Mouse (Mus musculus) embryonic facial prominence, embryonic 15.5 days (tissue): Measurements from ENCODE around the gene Zfp513. TPM values are rescaled to one million over a fixed set of nuclear protein-coding genes. Genes with fewer than 3 reads are reported as not detected.

Source experiments
- ATAC-seq: fragments of 200-750 bp; cut with Nextera tagmentation; 2 replicates; pipeline ENCODE4 v1.8.0; 2017; ENCODE audit warnings: low read depth, moderate TSS enrichment; ENCODE audit not compliant: insufficient number of reproducible peaks, low FRiP score, low TSS enrichment
- H3K27ac ChIP-seq: fragments of 300-500 bp; sonication (generic); replicated peaks from 2 replicates; pipeline ENCODE4 v1.5.1; 2015; ENCODE audit warnings: mild to moderate bottlenecking, inconsistent platforms
- H3K27me3 ChIP-seq: fragments of 300-500 bp; sonication (generic); 2 replicates; pipeline ENCODE4 v1.6.1; 2015; ENCODE audit warnings: inconsistent platforms
- H3K36me3 ChIP-seq: fragments of 300-500 bp; sonication (generic); 2 replicates; pipeline ENCODE4 v1.6.1; 2015; ENCODE audit warnings: mild to moderate bottlenecking, inconsistent platforms
- H3K4me1 ChIP-seq: fragments of 300-500 bp; sonication (generic); 2 replicates; pipeline ENCODE4 v1.6.1; 2015; ENCODE audit warnings: inconsistent platforms
- H3K4me2 ChIP-seq: fragments of 300-500 bp; sonication (generic); replicated peaks from 2 replicates; pipeline ENCODE4 v1.6.1; 2015; ENCODE audit warnings: mild to moderate bottlenecking, inconsistent platforms
- H3K4me3 ChIP-seq: fragments of 300-500 bp; sonication (generic); replicated peaks from 2 replicates; pipeline ENCODE4 v1.5.1; 2015; ENCODE audit warnings: mild to moderate bottlenecking, inconsistent platforms
- H3K9ac ChIP-seq: fragments of 300-500 bp; sonication (generic); 2 replicates; pipeline ENCODE4 v1.6.1; 2015; ENCODE audit warnings: inconsistent platforms
- H3K9me3 ChIP-seq: fragments of 300-500 bp; sonication (generic); replicated peaks from 2 replicates; pipeline ENCODE4 v1.6.1; 2016; ENCODE audit warnings: inconsistent platforms
- WGBS: fragments of 180-500 bp; shearing (Covaris S2); methylation state at CpG from one replicate; pipeline ENCODE4 v1.1.7; 2015; 5-methylcytosine and 5-hydroxymethylcytosine counted together
- polyA plus RNA-seq: library from polyadenylated mRNA; unstranded; fragments of >200 nt; fragmentation: Nextera tagmentation; extraction: Ambion mirVana; gene quantifications from 2 replicates; pipeline ENCODE4 v1.2.1, GENCODE M21; 2015

Gene Zfp513
- polyA plus RNA-seq, 1 experiment from 2014 or later: 12.5 TPM

DNA sequence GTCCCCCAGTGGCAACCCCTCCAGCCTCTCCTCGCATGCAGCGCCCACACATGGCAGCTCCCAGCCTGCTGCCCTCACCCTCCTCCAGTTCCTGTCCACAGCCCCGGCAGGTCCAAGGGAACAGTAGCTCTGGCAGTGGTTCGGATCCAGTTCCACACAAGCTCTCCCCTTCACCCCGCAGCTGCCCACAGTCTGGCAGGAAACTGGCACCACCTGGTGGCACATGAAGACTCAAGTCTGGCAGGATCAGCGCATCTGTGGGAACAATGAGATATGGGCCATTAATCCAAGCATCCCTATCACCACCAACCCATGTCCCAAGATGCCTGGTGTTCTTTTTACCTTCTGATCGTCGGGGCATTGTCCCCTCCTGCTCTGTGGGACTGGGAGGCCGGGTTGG, 2.2 kb downstream of the Zfp513 start:
- Histone ChIP-seq H3K4me2 (no peak overlapping the region), H3K27me3 (no peaks in the 10 kb centered on the region), H3K9me3 (peaks cover 4% of the 10 kb centered on the region; the same call in 1 of the 2 replicates), H3K4me1 (peaks cover 21% of the 10 kb centered on the region), H3K4me3 (no peak overlapping the region), H3K27ac (no peak overlapping the region), H3K36me3 (peaks cover 78% of the 10 kb centered on the region), H3K9ac (no peak overlapping the region)
- 85% methylated on average over 9 of the region's 9 CpGs for WGBS
- no peak for ATAC-seq

GRCm38 (mm10) chr5:31199321-31199892, 2.7 kb downstream of the Zfp513 start:
- peaks cover 25% of the 10 kb centered on the region for H3K4me1 ChIP-seq
- H3K36me3 ChIP-seq: peaks cover 79% of the 10 kb centered on the region
- H3K9me3 ChIP-seq: peaks cover 4% of the 10 kb centered on the region; the same call in 1 of the 2 replicates
- no peak overlapping the region for H3K4me3 ChIP-seq
- WGBS: 92% methylated on average over 19 of the region's 19 CpGs
- H3K9ac ChIP-seq: no peak overlapping the region
- no peak overlapping the region for H3K27ac ChIP-seq
- H3K4me2 ChIP-seq: no peak overlapping the region
- no peak for ATAC-seq
- no peaks in the 10 kb centered on the region for H3K27me3 ChIP-seq

DNA sequence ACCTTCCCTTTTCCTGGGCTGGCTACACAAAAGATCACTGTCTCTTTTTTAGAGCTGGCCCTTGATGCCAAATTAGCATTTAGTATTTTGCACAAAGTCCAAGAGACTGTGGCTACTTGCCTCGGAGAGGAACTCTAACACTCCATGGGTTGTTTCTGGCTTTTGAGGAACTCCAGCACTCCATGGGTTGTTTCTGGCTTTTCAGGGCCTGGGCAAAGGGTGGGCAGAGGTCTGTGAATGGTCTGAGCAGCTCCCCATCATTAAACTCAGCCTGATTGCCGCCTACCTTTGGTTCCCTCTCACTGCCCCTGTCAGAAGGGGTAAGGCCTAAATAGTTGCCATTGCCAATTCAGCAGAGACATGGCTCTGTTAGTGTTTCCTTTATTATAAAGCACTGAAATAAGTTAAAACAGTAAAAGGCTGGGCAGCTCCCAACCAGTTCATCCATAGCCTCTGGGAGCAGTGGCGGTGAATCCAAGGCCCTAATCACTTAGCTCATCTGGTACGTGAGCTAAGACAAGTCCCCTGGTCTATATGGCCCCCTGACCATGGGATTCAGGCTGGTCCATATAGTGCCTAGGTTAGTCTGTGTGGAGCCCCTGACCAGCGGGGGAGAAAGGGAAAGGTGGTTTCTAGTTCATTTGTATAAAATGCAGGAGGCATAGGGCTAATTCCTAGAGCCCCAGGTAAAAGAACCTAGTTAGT, 3.3 kb downstream of the Zfp513 start:
- Histone ChIP-seq H3K4me2 (no peak overlapping the region), H3K4me3 (no peak overlapping the region), H3K9me3 (peaks cover 4% of the 10 kb centered on the region; the same call in 1 of the 2 replicates), H3K27ac (no peak overlapping the region), H3K27me3 (no peaks in the 10 kb centered on the region), H3K9ac (no peak overlapping the region), H3K36me3 (peaks cover 73% of the 10 kb centered on the region), H3K4me1 (peaks cover 31% of the 10 kb centered on the region)
- ATAC-seq: no peak
- 80% methylated on average over 5 of the region's 5 CpGs for WGBS

DNA sequence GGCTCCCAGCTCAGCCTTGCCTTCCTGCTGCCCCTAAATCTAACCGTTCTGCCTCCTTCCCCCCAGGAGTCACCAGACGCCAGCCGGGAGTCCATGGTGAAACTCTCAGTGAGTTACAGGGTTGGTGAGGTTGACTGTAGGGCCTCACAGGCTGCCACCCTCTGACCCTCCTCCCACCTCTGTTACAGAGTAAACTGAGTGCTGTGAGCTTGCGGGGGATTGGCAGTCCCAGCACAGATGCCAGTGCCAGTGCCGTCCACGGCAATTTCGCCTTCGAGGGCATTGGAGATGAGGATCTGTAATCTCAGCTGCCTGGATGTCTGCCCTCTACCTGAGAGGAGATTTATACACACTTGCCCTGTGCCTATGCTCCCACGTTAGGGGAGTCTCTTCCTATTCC, 3.9 kb downstream of the Zfp513 start:
- Histone ChIP-seq H3K27me3 (no peaks in the 10 kb centered on the region), H3K4me2 (no peak overlapping the region), H3K4me3 (no peak overlapping the region), H3K36me3 (peaks cover 67% of the 10 kb centered on the region), H3K9ac (no peak overlapping the region), H3K9me3 (peaks cover 4% of the 10 kb centered on the region; the same call in 1 of the 2 replicates), H3K27ac (no peak overlapping the region), H3K4me1 (peaks cover 33% of the 10 kb centered on the region)
- ATAC-seq: no peak
- WGBS: 82% methylated on average over 9 of the region's 9 CpGs

- no peaks in the 10 kb centered on the region for H3K27me3 ChIP-seq
- no peak for ATAC-seq
- H3K4me3 ChIP-seq: no peak overlapping the region
- H3K4me2 ChIP-seq: no peak overlapping the region
- peaks cover 26% of the 10 kb centered on the region for H3K4me1 ChIP-seq
- H3K9ac ChIP-seq: no peak overlapping the region
- H3K36me3 ChIP-seq: peaks cover 62% of the 10 kb centered on the region
- 93% methylated on average over 12 of the region's 12 CpGs for WGBS
- H3K9me3 ChIP-seq: peaks cover 4% of the 10 kb centered on the region; the same call in 1 of the 2 replicates
- H3K27ac ChIP-seq: no peak overlapping the region
Observed at GRCm38 (mm10) chr5:31197072-31197471, 5.0 kb downstream of the Zfp513 start.

DNA sequence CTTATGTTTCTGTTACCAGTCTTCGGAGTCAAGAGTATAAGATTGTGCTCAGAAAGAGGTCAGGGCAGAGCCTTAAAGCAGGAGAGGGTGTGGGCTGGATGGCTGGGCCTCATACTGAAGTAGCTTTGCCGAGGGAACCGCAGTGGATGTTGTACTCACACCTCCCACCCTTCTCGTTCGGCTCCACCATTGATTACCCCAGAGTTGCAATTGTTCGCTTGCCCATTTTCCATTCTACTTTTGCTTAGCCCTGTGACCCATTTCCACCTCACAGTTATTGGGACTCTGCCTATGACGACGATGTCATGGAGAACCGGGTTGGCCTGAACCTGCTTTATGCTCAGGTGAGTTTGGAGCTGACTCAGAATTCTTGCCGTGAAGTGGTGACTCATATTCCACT, 5.9 kb downstream of the Zfp513 start:
- H3K9me3 ChIP-seq: peaks cover 4% of the 10 kb centered on the region; the same call in 1 of the 2 replicates

GRCm38 (mm10) chr5:31195671-31196070, 6.4 kb downstream of the Zfp513 start:
- no peak for ATAC-seq
- H3K27me3 ChIP-seq: no peaks in the 10 kb centered on the region
- no peak overlapping the region for H3K27ac ChIP-seq
- H3K9ac ChIP-seq: no peak overlapping the region
- H3K9me3 ChIP-seq: peaks cover 4% of the 10 kb centered on the region; the same call in 1 of the 2 replicates
- H3K4me1 ChIP-seq: peaks cover 32% of the 10 kb centered on the region
- no peak overlapping the region for H3K4me2 ChIP-seq
- 90% methylated on average over 4 of the region's 4 CpGs for WGBS
- no peak overlapping the region for H3K4me3 ChIP-seq
- H3K36me3 ChIP-seq: peaks cover 66% of the 10 kb centered on the region

More for the DNA sequence above, 5.9 kb downstream of the Zfp513 start:
- Histone ChIP-seq H3K4me1 (peaks cover 33% of the 10 kb centered on the region), H3K36me3 (peaks cover 62% of the 10 kb centered on the region), H3K27ac (no peak overlapping the region; the same call in 1 of the 2 replicates), H3K4me2 (no peak overlapping the region), H3K9ac (no peak overlapping the region), H3K27me3 (no peaks in the 10 kb centered on the region), H3K4me3 (no peak overlapping the region)
- WGBS: 91% methylated on average over 10 of the region's 10 CpGs
- ATAC-seq: no peak

DNA sequence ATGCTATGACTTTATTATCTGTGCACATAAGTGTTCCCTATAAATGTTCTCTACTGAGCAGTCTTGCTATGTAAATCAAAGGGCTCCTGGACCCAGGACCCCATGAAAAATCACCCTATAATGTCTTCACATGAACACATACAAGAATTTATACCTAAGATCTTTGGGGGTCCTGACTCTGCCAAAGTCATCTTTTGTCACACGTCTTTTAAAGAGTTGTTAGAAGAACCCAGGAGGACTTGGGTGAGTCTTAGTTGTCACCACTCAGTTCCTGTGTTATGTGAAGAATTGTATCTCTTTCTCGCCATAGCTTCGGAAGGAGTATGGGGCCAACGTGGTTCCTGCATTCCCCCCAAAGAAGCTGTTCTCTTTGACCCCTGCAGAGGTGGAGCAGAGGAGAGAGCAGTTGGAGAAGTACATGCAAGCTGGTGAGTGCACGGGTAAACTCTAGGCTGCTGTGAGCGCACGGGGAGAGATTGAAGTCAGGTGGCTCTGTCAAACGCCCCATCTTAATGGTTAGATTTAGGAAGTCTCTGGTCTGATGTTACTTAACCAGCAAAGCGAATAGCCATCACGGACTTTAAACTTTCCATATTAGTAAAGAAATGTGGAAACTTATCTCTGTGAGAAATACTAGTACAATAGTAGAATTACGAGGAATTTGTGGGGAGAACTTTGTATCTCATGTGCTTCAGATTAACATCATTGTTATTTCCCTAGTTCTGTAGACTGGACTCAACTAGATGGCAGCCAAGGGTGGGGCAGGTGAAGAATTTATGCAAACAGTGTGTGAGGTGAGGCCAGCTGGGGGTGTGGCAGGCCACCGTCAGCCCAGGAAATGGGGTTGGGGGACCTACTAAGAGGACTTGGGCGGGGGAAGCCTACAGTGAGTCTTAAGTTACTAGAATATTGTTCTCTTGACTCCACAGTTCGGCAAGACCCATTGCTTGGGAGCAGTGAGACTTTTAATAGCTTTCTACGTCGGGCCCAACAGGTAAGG, 7.3 kb downstream of the Zfp513 start:
- ATAC-seq: no peak
- H3K9me3 ChIP-seq: no peaks in the 10 kb centered on the region
- no peak overlapping the region for H3K9ac ChIP-seq
- H3K4me3 ChIP-seq: peak overlapping the region; percentile 71; the same call in 1 of the 2 replicates
- no peak overlapping the region for H3K27ac ChIP-seq
- peaks cover 25% of the 10 kb centered on the region for H3K4me1 ChIP-seq
- H3K27me3 ChIP-seq: no peaks in the 10 kb centered on the region
- WGBS: 87% methylated on average over 16 of the region's 16 CpGs
- peak overlapping the region; percentile 77 for H3K4me2 ChIP-seq
- peaks cover 67% of the 10 kb centered on the region for H3K36me3 ChIP-seq

GRCm38 (mm10) chr5:31193631-31194281, 8.3 kb downstream of the Zfp513 start:
- H3K9me3 ChIP-seq: no peaks in the 10 kb centered on the region
- H3K9ac ChIP-seq: peak overlapping the region; percentile 79
- no peaks in the 10 kb centered on the region for H3K27me3 ChIP-seq
- WGBS: 9% methylated on average over 25 of the region's 25 CpGs
- 0 out of 2 replicates have a peak, but pooled peaks have one; percentile 2 for ATAC-seq
- H3K27ac ChIP-seq: peak overlapping the region; percentile 88
- H3K4me3 ChIP-seq: peak overlapping the region; percentile 71
- H3K4me1 ChIP-seq: peaks cover 25% of the 10 kb centered on the region
- peak overlapping the region; percentile 77 for H3K4me2 ChIP-seq
- peaks cover 65% of the 10 kb centered on the region for H3K36me3 ChIP-seq

GRCm38 (mm10) chr5:31192939-31193630, 9.0 kb downstream of the Zfp513 start, which contains the start of the genes Snx17 and Eif2b4:
Gene Snx17 (plus strand): TSS chr5:31193227.
Gene Eif2b4 (minus strand): TSS chr5:31193430.
- ATAC-seq: peak; percentile 97

More at GRCm38 (mm10) chr5:31192939-31193630, 9.0 kb downstream of the Zfp513 start, which contains the start of the genes Snx17 and Eif2b4:
- Histone ChIP-seq H3K36me3 (peaks cover 65% of the 10 kb centered on the region), H3K9me3 (no peaks in the 10 kb centered on the region), H3K27me3 (no peaks in the 10 kb centered on the region), H3K4me1 (peaks cover 25% of the 10 kb centered on the region), H3K27ac (peak within 1 kb of the TSS; percentile 88), H3K9ac (peak within 1 kb of the TSS; percentile 79), H3K4me2 (peak within 1 kb of the TSS; percentile 77), H3K4me3 (peak within 1 kb of the TSS; percentile 71)
- under 1% methylated on average over 47 of the region's 48 CpGs for WGBS
